Mouse (Mus musculus) cerebellum, postnatal 14 days (tissue): ENCODE measurements around the gene Itga3.

ENCODE experiments used
- DNase-seq, 2 experiments: peaks; one replicate each; pipeline ENCODE4 v3.0.0; 2021; ENCODE audit warnings: mixed read lengths in 2 of 2

Gene Itga3

GRCm38 (mm10) chr11:95004136-95004936, 72.3 kb downstream of the Itga3 start:
- peak in 1 of 2 experiments; percentile 62 for DNase-seq

- peak in 1 of 2 experiments; percentile 14 for DNase-seq
Observed at GRCm38 (mm10) chr11:95002705-95003104, 73.9 kb downstream of the Itga3 start.

GRCm38 (mm10) chr11:95001584-95002347, 74.8 kb downstream of the Itga3 start:
- DNase-seq: peak in 1 of 2 experiments; percentile 11

GRCm38 (mm10) chr11:95001058-95001457, 75.5 kb downstream of the Itga3 start:
- peak; percentile 91 to 92 for DNase-seq

GRCm38 (mm10) chr11:95000548-95000947, 76.1 kb downstream of the Itga3 start:
- peak; percentile 49 to 68 for DNase-seq

- no peak for DNase-seq
Observed at GRCm38 (mm10) chr11:95000128-95000527, 76.5 kb downstream of the Itga3 start.

GRCm38 (mm10) chr11:94998041-94998531, 78.5 kb downstream of the Itga3 start:
- peak; percentile 59 to 63 for DNase-seq

- DNase-seq: no peak
Observed at GRCm38 (mm10) chr11:94997596-94997995, 79.0 kb downstream of the Itga3 start.

GRCm38 (mm10) chr11:94996984-94997383, 79.6 kb downstream of the Itga3 start:
- no peak for DNase-seq

- peak in 1 of 2 experiments; percentile 57 for DNase-seq
Observed at GRCm38 (mm10) chr11:94996101-94996500, 80.5 kb downstream of the Itga3 start.

GRCm38 (mm10) chr11:94994947-94995772, 81.4 kb downstream of the Itga3 start:
- DNase-seq: no peak
